Mouse (Mus musculus) hematopoietic stem cell, adult 5-6 weeks (primary cell): ENCODE measurements around the gene Kif1b. TPM values are rescaled to one million over a fixed set of nuclear protein-coding genes. Genes with fewer than 3 reads are reported as not detected.
"Not testable (repeated sequence)": the region's sequence is repeated elsewhere in the genome, so short reads cannot be mapped to it uniquely, and the experiment has no call there.

Source experiments
- ATAC-seq, 2 experiments: fragments of 125-278 bp in 1 of 2; replicated peaks in 1 of 2; 2 replicates each; pipeline ENCODE4 v1.8.0; 2016 to 2017; ENCODE audit warnings: inconsistent platforms in 2 of 2, mild to moderate bottlenecking in 2 of 2, moderate number of reproducible peaks in 2 of 2, low read depth in 1 of 2, moderate TSS enrichment in 1 of 2; ENCODE audit not compliant: low FRiP score in 2 of 2, poor library complexity in 2 of 2, severe bottlenecking in 2 of 2, insufficient read depth in 1 of 2, low TSS enrichment in 1 of 2
- total RNA-seq: library from RNA; stranded (forward); fragments of 172-1452, 232-1000 nt; gene quantifications from 2 replicates; pipeline ENCODE4 v1.2.3, GENCODE M21; 2017

Kif1b gene
- total RNA-seq, 1 experiment from 2014 or later = 12.0 TPM

DNA sequence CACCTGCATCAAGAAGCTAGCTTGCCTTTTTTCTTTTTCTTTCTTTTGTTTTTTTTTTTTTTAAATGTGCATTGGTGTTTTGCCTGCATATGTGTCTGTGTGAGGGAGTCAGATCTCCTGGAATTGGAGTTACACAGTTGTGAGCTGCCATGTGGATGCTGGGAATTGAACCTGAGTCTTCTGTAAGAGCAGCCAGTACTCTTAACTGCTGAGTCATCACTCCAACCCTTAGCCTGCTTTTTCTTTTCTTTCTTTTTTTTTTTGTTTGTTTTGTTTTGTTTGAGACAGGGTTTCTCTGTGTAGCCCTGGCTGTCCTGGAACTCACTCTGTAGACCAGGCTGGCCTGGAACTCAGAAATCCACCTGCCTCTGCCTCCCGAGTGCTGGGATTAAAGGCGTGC is 93.0 kb downstream of the Kif1b start:
- not testable (repeated sequence) for ATAC-seq

DNA sequence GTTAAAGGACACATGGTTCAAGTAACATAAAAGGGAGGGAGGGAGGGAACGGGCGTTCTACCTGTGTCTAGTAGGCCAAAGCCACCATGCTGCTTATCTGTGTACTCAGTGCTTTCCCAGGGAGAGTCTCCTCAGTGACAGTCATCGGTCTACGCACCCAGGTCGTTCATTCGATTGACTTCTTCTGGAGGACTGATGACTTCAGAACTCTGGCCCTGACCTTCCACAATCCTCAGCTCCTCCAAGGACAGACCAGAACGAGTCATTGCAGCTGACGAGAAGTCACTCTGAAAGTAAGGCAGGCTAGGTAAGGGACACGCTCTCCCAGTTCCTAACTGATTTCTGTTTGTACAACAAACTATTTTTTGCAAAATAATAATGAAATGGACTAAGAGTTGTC is 94.0 kb downstream of the Kif1b start:
- no peak for ATAC-seq

GRCm38 (mm10) chr4:149211441-149211840 is 96.1 kb downstream of the Kif1b start:
- ATAC-seq = not testable (repeated sequence)

DNA sequence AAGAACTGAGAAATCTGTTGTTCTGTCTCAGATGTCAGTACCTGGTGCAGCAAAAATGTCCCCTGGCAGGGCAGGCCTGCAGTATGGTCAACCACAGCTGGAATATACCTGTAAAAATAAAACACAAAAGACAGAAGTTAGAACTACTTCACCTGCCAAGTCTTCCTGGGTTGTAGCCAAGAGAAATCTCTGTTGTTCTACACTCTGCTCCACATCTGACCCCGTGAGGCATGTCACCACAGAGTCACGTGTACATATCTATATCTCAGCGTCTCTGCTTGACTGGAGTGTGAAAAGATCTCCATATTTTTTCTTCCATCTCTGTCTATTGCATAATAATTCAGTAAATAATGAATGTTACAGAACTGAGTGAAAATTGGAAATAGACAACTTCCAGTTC is 105.0 kb downstream of the Kif1b start:
- no peak for ATAC-seq

GRCm38 (mm10) chr4:149201110-149201509 is 106.4 kb downstream of the Kif1b start:
- ATAC-seq = no peak

DNA sequence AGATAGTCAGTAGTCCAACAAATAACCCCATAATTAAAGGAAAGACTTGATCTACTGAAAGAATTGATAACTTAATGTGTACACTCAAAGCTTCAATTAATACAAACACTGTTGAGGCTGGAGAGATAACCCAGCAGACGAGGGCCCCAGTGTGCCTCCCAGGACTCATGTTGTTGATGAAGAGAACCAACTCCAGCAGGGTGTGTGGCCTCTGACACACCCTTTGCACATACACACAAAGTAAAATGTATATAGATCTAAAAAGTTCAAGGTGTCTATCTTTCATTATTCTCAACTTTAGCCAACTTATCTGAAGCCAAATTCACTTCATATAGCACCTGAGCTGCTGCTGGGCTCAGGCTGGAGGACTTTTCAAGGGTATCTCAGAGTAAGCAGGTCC is 110.3 kb downstream of the Kif1b start:
- no peak for ATAC-seq

- no peak for ATAC-seq
Measured at GRCm38 (mm10) chr4:149191103-149191502, 116.4 kb downstream of the Kif1b start.

- ATAC-seq = no peak
Measured at GRCm38 (mm10) chr4:149188563-149188962, 118.9 kb downstream of the Kif1b start.

- ATAC-seq = no peak
Measured at GRCm38 (mm10) chr4:149182755-149183154, 124.7 kb downstream of the Kif1b start.

DNA sequence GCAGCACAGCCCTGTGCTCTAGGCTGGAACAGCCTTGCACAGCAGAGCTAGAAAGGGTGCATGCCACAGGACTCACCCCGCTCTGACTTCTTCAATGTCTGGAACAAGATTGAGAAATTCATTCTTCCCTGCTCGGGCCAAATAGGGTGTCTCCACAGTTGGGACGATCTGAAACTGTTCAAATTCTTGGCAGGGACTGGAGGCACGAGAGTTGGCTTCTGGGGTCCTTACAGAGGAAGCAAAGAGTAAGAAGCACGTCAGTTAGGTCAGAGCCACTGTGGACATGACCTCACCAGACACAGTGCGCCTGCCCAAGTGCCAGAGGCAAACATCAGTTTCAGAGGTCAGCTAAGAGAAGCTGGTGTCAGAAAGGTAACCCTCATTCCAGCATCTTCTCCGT is 125.3 kb downstream of the Kif1b start:
- ATAC-seq = no peak; a peak in 1 of 4 replicates

DNA sequence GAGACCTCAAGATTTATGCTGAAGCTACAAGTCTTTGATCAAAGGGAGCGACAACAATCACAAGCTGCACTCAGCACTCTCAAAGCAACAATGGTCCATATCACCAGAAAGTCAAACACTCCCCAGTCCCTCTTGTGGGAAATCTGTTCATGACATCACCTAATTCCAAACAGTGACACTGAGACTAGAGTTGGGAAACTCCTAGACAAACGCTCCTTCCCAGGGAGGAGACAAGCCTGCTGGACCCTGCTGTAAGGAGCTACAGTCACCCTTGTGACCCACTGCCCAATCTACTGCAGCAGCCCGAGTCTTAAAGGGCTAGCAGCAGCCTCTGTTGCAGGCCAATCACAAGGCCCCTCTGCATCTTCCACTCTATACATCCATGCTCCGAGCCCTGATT is 127.9 kb downstream of the Kif1b start:
- no peak for ATAC-seq

DNA sequence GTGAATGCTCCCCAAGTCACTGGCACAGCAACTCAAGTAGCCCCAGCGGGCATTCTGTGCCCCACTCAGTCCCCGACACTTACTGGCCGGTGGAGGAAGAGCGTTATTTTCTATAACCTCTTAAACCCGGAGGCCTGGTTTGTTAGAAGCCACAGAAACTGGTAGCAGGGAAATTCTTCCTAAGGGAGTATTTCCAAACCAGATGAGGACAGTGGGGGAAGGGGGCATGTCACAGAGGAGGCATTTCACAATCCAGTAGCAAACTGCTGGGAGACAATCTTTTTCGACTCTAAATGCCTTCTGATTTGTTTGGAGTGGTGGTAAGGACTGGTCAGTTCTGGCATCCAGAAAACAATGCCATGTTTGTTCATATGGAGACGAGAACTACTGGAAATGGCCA is 128.3 kb downstream of the Kif1b start:
- ATAC-seq = no peak; a peak in 1 of 4 replicates

DNA sequence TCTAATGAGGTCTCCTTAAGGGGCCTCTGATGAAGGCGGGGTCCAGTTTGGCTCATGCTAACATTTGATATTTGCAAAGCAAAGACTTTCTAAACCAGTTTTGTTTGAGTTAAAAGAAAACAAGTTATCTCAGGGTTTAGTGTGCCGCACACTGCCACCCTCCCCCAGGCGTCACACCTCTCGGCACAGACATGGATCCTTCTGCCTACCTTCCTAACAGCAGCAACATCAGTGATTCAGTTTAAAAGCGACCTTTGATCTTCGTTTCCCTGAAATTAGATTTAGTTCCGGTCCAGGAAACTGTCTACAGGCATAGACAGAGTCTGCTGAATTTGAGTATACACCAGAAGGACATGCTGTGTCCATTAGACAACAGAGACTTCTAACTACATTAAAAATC is 129.2 kb downstream of the Kif1b start:
- ATAC-seq = no peak

DNA sequence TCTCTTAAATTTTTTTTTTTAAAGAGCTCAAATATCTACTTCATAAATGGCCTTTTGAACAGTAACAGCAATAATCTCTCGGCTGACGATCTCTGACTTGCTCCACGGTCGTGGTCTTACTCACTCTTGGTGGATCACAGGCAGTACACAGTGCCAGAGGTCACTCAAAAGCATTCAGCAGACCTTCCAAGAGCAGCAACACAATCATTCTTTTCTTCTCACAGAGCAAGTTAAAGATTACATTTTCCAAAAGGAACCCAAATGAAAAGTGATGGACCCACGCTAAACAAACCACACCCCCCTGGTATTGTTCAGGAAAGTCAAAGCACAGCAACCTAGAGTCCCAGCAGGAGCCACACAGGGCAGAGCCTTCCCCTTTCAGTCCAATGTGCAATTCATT is 130.4 kb downstream of the Kif1b start:
- no peak for ATAC-seq

- ATAC-seq = no peak
Measured at GRCm38 (mm10) chr4:149176645-149177044, 130.8 kb downstream of the Kif1b start.

- peak in 1 of 2 experiments; percentile 27; a peak in 1 of 4 replicates for ATAC-seq
Measured at GRCm38 (mm10) chr4:149173661-149174060, 133.8 kb downstream of the Kif1b start.

DNA sequence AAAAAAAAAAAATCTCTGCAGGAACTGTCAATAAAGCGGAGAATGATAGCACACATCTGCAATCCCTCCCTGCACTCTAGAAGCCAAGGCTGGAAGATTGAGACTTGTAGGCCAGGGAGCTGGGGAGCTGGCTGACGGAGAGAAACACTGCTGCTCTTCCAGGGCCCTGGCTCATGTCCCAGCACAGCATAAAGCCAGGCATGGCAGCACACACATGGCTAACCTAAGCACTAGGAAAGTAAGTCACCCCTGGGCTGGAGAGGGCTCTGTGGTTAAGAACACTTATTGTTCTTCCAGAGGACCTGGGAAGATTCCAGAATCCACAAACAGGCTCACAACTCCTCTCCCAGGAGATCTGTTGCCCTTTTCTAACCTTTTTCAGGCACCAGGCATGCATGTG is 134.8 kb downstream of the Kif1b start:
- ATAC-seq = no peak

- no peak for ATAC-seq
Measured at GRCm38 (mm10) chr4:149172083-149172482, 135.4 kb downstream of the Kif1b start.

GRCm38 (mm10) chr4:149171581-149171981 is 135.9 kb downstream of the Kif1b start:
- ATAC-seq = peak in 1 of 2 experiments; percentile 39; a peak in 1 of 4 replicates
